Mouse (Mus musculus): ENCODE measurements at regions not wholly inside any gene's neighbourhood (a gene's known extent, or its start where the extent isn't known, plus 50 kb on each side); places are given as distances from the start of the nearest gene placed in this dataset.

DNA sequence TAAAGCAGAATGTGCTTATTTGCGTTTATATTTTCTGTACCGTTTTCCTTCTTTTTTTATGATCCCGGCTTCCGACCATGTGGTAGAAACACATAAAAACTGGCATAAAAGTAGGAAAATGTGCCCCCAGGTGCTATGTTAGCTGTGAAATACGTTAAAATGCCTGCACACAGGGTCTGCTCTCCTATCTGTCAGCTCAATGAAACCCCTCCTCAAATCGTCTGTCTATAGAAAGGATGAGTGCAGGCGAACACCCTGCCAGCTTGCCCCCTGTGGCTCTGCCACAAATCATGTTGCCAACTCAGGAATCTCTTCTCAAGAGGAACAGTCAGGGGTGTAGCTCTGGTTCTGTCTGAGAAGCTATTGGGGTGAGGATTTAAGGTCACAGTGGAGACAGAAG lies 78.4 kb upstream of the Gria1 start:
- TF ChIP-seq POLR2AphosphoS5 (IDR thresholded peaks at IDR 0.05; ENCODE audit: borderline replicate concordance, low read depth, low read length) = no peak
- no peak for TF ChIP-seq NELFE (IDR thresholded peaks at IDR 0.05; ENCODE audit: low read depth, low read length)
- TF ChIP-seq CTCF (IDR thresholded peaks at IDR 0.05 in 2 of 3, conservative IDR thresholded peaks at IDR 0.05 in 1 of 3; ENCODE audit: control insufficient read depth in 1 of 3, insufficient read depth in 1 of 3, low read depth in 2 of 3, low read length in 3 of 3, poor library complexity in 1 of 3, severe bottlenecking in 1 of 3) = no peak
- TF ChIP-seq ETS1 (IDR thresholded peaks at IDR 0.05; ENCODE audit: low read depth, low read length) = no peak
- no peak for TF ChIP-seq POLR2A (IDR thresholded peaks at IDR 0.05; ENCODE audit: control insufficient read depth in 1 of 2, insufficient read depth in 1 of 2, low read depth in 1 of 2, low read length in 2 of 2, poor library complexity in 1 of 2)
- no peak for TF ChIP-seq RAD21 (IDR thresholded peaks at IDR 0.05; ENCODE audit: low read depth, low read length)
- TF ChIP-seq GATA1 (IDR thresholded peaks at IDR 0.05; ENCODE audit: low read depth, low read length) = no peak
- no peak for TF ChIP-seq MEF2A (IDR thresholded peaks at IDR 0.05; ENCODE audit: extremely low read depth, insufficient replicate concordance, low read depth, low read length, poor library complexity, severe bottlenecking)
- TF ChIP-seq ZNF384 (IDR thresholded peaks at IDR 0.05; ENCODE audit: low read depth, low read length) = no peak
- no peak for TF ChIP-seq POLR2AphosphoS2 (IDR thresholded peaks at IDR 0.05; ENCODE audit: low read length)

All from MEL (cell line).